Mouse (Mus musculus) natural killer cell, adult 2 months (primary cell): ENCODE results near the gene Ttc39a.
A peak's percentile ranks its signal among the peaks of the same experiment; 100 is the strongest.

ENCODE experiments used
- DNase-seq, 2 experiments: peaks; one replicate each; pipeline ENCODE4 v3.0.0; 2022; ENCODE audit warnings: low spot score in 2 of 2

Ttc39a gene

DNA sequence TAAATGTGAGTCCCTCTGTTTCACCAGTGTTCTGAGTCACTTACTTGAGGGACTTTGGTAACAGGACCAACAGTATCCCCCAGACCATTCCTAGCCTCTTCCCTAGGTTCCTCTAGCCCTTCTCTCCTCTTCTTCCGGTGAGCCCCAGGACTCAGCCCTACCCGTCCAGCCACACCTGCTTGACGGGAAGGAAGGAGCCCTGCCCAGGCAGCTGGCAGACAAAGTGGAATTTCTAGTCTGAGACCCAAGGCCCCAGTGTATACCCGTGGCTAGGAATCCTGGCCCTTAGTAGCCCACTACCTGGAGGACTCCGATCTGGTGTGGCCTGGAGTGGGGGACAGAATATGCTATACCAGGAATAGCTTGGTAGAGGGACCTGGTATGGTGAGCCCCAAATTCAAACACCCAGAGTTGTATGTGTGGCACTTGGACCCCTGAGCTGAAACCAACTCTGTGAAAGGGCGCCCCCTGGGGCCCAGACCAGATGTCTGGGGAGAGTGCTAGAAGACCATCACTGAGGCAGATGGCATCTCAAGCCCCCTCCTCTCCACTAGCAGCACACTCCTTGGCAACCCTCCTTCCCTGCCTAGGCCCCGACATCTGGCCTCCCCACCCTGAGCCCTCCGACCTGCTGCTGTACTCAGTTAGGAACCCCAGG lies 13.8 kb downstream of the Ttc39a start:
- no peak for DNase-seq

DNA sequence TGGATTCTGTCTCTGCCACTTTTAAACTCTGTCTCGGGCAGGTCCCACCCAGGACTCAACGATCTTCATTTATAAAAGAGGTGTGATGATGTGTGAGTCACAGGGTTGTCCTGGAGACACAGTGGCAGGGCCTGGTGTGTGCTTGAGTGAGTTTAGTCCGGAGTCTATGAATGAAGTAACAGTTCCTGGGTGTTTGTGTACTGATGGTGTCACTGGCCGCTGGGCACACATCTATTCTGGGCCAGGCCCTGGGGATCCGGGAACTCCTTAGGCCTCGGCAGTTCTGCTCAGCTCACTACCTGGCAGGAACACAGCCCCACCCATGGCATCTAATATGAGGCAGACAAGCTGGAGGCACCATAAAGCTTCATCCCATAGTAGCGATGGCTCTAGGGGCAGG lies 15.2 kb downstream of the Ttc39a start:
- no peak for DNase-seq

DNA sequence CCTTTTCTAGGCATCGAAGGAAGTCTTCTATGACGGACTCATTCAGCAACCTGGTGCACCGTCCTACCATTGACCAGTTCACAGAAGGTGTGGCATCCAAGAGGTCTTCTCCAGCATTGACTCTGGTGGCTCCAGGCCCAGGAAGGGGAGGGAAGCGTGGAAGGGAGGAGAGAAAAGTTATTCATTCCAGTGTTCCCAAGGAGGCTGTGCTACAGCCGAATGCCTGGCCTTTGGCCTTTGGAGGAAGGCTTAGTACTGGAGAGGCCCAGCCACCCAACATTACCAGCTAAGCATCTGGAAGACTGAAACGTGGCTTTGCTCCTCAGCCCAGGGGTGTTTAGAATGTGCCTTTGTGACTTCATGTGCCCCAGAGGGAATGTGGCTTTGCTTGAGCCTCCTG lies 16.0 kb downstream of the Ttc39a start:
- DNase-seq: no peak

DNA sequence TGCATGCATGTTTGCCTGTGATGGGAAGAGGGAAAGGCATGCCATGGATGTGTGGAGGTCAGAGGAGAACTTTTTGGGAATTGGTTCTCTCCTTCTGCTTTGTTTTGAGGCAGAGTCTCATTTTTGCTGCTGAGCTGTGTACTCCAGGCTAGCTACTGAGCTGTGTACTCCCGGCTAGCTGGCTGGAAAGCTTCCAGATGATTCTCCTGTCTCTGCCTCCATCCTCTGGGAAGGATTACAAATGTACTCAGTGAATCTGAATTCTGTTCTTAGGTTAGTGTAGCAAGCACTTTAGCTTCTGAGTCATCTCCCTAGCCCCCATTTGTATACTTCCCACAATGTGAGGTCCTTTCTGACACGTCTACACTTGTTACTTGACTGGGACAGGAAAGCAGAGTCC lies 17.0 kb downstream of the Ttc39a start:
- no peak for DNase-seq

DNA sequence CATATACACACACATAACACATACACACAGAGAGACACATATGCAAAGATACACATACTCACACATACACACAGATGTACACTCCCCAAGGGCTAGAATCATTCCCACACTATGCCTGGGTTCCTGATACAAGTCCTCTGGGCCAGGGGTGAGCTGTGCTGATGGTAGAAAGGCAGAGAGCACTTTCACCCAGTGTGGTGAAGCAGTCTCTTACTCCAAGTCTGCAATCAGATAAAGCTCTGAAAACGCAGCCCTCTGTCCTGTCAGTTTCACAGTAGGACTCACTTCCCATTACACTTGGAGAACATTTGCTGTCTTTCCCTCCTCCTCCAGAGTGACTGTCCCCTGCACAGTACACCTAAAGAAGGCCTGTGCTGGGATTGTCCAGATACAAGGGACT lies 20.6 kb downstream of the Ttc39a start:
- no peak for DNase-seq

DNA sequence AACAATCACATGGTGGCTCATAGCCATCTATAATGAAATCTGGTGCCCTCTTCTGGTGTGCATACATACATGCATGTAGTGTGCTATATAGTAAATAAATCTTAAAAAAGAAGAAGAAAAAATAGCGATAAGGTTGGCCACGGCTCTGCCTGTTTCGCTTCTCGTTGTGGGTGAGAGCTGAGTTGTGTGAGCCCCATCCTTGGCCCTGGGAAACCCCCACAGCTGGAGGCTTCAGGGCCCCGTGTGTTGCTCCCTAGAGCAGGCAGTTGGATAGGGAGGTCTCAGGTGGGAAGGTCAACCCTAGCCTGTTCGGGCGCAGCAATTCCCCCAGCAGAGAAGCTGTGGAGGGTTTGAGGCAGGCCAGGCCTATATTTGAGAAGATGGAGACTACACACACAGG lies 23.8 kb downstream of the Ttc39a start:
- DNase-seq: no peak

DNA sequence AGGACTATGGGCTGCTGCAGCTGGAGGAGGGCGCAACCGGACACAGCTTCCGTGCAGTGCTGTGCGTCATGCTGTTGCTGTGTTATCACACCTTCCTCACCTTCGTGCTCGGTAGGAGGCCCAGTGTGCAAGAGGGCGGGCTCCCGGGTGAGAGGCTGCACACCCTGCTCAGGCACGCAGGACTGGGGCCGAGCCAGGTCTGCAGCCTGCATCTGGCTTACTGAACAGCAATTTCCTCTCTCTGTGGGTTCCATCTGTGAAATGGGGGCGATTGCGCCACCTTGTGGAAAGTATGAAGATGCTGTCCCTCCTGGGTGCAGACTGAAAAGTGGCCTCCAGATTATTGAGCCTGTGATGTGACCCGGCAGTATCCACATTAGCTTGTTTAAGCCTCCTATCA lies 24.4 kb downstream of the Ttc39a start:
- peak; percentile 10 to 51 for DNase-seq

DNA sequence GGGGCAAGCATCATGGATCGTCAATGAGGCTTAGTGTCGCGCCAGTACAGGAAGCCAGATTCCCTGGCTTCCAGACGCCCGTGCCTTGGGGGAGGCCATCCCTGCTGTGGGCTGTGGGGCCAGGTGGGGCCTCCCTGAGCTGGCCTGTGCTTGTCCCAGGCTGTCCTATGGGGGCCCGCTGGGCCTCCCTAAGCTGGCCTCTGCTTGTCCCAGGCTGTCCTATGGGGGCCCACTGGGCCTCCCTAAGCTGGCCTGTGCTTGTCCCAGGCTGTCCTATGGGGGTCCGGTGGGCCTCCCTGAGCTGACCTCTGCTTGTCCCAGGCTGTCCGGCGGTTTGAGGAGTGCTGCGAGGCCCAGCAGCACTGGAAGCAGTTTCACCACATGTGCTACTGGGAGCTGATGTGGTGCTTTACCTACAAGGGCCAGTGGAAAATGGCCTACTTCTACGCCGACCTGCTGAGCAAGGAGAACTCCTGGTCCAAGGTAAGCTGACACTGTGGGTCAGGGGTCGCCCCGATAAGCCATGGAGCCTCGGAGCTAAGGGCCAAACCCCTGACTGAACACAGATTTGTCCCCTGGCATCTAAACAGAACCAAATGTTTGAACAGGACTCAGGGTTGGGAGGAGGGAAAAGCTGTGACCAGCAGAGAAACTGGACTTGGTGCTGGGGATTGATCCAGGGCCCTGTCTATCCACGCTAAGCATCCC lies 26.4 kb downstream of the Ttc39a start:
- no peak for DNase-seq

DNA sequence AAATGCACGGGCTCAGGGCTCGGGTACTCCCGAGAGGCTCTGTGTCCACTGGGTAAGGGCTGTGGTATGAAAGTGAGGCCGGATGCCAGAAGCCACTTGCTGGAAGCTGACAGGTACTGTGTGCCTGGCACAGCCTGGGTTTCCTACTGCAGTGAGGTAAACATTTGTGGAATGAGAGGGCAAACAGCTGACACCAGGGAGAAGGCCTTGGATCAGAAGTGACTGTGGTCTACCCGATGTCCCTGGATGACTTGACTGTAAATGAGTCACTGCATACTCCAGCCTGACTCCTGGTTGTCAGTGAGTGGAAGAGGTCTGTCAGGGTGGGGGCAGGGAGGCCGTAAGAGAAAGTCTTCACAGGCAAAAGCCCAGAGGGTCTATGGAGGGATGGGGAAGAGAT lies 27.2 kb downstream of the Ttc39a start:
- no peak for DNase-seq

DNA sequence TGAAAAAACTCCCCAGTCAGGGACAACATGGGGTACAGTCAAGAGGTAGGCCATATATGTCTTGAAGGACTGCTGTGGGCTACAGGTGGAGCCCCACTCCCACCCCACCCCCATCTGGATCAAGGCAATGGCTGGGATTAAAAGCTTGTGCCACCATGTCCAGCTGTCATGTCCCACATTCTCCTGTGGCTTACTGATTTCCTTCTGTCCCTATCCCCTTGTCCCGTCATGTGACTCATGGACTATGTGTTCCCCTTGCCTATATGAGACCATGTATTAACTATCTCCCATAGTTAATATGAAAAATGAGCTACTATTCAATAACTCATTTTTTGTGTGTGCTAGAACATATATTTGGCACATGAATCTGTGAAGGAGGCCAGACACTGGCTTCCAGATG lies 27.8 kb downstream of the Ttc39a start:
- no peak for DNase-seq

DNA sequence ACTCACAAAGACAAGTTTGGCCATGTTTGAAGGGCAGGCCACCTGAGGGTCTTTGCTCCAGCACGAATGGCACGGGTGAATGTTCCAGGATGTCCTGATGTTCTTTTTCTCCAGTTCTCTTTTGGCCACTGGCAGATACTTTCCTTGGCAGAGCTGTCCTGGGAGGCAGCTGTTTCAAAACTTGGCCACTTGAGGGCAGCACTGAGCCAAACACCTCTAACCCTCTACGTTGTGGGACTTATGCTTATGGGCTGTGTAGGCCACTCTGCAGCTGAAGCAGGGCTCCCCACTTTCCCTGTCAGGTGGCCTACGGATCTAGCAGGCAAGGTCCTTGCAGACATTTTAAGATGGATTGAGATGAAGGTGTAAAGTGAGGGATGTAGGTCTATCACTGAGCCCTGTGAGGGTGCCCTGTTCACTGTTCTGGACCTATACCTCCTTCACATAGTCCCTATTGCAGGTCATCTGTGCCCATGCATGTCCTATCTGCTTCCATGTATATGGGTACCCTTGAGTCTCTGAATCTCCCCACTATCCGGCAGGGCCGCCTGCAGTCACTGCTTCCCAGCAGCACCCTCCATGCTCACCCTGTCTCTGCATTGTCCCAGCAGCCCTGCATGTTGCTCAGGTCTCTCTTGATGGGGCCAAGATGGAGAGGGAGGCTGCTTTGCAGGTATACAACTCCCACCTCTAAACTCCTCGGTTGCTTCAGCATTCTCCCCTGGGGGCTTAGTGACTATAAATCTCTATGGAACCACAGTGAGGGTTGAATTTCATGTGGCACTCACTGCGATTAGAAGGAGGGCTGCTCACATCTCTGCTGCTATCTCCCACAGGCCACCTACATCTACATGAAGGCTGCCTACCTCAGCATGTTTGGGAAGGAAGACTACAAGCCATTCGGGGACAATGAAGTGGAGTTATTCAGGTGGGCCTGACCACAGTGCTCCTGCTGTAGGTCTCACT lies 31.8 kb downstream of the Ttc39a start:
- DNase-seq: peak; percentile 49 to 64

DNA sequence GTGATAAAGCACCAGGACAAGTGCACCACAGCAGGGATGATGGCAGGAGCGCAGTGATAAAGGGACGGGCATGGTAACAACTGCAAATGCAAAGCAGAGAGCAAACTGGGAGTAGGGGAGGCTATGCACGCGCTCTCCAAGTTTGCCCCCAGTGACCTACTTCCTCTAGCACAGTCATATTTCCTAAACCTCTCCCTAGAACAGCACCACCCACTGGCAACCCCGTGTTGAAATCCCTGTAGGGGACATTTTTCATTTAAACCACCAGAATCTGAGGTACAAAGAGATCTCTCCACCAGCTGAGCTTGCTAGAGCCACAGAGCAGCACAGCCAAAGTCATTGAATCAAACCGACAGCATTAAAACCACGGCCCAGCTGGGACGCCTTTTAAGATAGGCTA lies 32.7 kb downstream of the Ttc39a start:
- no peak for DNase-seq

DNA sequence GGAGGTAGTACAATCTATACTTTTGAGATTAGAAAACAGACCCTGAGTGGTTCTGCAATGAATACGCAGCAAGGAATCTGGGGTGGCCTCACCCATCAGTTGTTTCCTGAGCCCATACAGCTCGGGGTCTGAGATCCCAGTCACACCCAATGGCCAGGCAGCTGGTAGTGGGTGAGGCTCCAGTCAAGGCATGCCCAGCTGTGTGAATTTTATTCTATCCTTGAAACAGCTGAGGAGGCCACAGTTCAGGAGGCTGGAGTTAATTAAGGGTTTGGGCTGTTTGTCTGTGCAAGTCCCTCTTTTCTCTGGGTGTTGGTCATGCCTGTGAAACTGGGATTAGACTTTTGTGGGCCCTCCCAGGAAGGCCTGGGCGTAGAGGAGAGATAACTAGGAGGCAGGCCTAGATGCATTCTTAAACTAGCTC lies 33.4 kb downstream of the Ttc39a start:
- DNase-seq: no peak

DNA sequence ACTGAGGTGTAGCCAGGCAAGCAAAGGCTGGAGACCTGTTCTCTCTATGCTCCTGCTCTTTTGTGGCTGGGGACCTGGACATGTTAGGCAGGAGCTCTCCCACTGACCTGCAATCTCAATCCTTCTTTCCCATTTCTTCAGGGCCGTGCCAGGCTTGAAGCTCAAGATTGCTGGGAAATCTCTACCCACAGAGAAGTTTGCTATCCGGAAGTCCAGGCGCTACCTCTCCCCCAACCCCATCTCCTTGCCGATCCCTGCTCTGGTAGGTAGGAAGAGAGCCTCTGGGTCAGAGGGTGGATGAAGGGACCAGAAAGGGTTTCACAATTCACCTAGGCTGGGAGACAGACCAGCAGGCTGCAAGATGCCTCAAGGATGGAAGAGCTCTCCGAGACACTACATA lies 34.0 kb downstream of the Ttc39a start:
- DNase-seq: no peak

DNA sequence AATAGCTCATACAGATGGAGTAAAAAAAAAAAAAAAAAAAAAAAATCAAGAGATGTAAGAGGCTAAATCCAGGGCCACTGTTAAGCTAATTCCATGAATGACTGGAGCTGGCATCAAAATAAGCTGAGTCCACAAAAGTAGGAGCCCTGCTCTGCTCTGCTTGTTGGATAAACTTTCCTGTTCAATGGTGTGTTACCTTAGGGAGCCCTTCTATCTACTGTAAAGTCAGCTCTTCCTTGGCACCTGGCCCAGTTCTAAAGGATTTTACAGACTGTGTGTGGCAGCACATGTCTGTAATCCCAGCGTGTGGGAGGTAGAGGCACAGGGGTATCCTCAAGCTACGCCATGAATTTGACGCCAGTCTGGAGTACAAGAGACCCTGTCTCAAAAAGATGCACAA lies 34.6 kb downstream of the Ttc39a start:
- DNase-seq: no peak

DNA sequence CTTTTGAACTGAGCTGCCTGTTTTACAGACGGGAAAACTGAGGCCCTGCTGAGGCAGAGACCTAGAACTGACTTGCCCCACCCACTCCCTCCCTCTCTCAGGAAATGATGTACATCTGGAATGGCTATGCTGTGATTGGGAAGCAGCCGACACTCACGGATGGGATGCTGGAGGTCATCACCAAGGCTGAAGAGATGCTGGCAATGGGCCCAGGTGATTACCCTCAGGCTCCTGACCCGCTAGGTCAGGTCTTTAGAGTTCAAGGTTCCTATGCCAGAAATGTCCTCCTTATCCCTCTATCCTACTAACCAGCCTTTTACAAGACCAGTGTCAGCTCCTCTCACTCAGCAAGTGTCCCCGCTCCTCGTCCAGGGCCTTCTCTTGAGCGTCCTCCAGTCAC lies 35.7 kb downstream of the Ttc39a start:
- no peak for DNase-seq

DNA sequence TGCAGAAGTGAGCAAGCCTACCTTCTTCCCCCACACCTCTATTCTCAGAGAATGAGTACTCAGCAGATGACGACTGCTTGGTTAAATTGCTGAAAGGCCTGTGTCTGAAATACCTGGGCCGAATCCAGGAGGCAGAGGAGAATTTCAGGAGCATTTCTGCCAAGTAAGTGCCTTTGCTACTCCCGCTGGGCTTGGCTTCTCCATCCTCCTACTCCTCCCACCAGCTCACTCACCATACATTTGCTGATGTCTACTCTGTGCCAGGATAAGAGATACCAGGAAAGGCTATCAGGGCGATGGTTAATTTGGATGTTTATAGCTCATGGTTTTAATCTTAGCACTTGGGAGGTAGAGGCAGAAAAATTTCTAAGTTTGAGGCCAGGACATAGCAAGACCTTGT lies 36.2 kb downstream of the Ttc39a start:
- no peak for DNase-seq

DNA sequence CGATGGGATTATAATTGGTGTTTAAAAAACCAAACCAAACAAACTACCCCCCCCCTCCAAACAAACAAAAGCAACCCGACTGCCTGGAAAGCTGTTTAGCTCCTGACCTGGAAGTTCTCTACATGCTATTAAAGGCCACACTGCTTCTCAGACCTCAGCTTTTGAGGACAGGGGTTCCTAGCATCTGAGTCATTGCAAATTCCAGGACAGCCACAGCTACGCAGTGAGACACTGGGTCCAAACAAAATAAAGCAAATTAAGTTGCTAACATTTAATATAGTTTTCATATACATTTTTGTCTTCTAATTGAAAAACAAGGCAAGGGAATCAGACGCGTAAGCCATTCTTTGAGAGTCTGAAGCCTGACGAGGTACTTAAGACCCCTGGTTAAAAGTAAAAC lies 38.0 kb downstream of the Ttc39a start:
- DNase-seq: no peak

DNA sequence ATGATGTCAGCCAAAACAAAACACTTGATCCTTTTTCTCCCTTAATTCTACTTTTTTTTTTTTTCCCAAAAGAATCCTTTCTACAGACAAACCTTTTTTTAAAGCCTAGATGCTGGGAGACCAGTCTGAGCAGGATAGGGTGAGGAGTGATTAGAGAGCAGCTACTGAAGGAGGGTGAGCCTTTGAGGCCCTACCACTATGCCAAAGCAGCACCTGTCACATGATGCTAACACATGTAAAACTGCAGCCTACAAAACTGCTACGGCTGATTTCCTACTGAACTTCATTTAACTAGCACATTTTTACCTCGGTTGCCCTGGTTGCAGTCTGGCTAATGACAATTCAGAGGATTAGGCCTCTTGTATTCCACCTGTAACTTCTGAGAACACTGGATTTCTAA lies 38.5 kb downstream of the Ttc39a start:
- DNase-seq: no peak

DNA sequence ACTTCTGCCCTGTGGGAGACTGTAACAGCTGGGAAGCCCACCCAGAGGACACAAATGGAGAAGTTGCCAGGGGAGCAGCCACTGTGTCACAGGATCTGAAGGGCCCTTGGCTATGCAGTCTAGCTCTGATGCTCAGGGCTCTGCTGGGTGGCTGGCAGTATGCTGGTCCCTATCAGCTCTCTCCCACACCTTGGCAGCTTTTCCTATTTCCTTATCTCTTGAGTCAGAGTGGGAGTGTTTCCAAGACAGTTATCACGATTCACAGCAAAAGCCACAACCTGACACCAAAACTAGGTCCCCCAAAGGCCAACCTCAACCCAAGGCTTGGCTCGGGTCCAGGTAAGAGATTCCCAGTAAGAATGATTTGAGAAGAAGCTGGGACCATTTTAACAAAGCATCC lies 39.0 kb downstream of the Ttc39a start:
- no peak for DNase-seq

DNA sequence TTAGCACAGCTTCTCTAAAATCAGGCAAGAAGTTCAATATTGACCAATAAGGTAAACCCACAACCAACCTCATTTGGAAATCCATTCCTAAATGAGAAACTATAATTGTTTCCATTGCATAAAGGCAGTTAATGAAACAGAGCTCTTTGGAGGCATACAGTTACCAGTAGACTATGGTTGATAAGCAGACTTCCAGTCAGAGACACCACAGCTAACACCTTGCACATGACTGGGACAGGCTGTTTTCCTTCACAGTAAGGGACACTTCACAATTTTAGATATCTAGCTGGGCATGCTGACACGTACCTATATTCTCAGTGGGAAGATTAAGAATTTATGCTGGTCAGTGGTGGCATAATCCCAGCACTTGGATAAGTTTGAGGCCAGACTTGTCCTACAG lies 39.5 kb downstream of the Ttc39a start:
- no peak for DNase-seq

DNA sequence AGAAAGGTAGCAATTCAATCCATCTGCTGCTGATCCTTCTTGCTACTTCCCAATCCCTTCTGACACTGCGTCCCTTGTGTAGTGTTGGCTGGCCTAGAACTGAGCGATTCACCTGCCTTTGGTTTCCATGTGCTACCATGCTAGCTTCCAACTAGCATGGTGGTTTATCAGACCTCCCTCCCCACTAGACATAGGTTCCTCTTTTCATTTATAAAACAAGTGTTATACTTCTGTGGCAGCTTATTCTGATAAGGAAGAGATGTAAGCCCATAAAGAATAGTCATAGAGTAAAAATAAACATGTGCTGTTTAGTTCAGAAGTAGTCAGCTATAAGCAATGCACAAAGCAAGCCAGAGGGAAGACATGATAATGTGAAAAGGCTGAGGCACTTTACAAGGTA lies 42.1 kb downstream of the Ttc39a start:
- DNase-seq: no peak

DNA sequence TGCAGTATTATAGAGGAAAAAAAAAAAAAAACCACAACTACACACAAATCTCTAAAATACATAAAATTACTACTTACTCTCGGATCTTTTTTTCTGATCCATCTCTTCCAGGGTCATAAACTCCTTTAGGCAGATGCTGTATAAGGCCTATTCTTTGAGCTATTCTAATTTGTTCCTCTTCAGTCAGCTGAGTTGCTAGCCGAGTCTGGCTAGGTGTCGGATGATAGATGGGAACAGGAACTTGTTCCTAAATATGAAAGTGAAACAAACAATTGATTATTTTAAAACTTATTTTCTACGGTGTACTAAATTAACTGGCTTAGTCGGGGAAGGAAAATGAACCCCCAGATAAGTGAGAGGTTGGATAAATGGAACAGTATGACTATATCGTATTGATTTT lies 50.4 kb downstream of the Ttc39a start:
- DNase-seq: no peak
